Mouse (Mus musculus): Measurements from ENCODE around the gene Slc34a1.

DNA sequence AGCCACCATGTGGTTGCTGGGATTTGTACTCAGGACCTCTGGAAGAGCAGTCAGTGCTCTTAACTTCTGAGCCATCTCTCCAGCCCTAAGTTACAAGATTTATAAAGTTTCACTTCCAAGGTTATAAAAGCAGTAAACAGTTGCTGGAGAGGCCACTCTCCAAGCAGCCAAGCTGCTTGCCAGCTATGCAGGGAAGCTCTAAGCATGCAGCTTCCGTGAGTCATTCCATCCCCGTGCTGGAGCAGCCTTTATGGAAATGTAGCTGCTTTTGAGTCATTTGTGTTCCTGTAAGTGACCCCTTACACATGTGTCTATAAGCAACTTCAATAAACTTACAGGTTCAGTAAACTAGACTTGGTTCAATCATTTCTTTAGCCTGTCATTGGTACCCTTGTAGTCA, 32.6 kb downstream of the Slc34a1 start:
- TF ChIP-seq CTCF (IDR thresholded peaks at IDR 0.05; ENCODE audit: borderline replicate concordance, extremely low read depth, insufficient read depth, insufficient read length): no peak
- no peak for TF ChIP-seq POLR2A (IDR thresholded peaks at IDR 0.05; ENCODE audit: borderline replicate concordance, extremely low read depth, insufficient read depth, insufficient read length, poor library complexity, severe bottlenecking)

Data from brain, embryonic 14.5 days (tissue).